Mouse (Mus musculus) brain, embryonic 18.5 days (tissue): ENCODE measurements around the gene Cga.
A peak's percentile ranks its signal among the peaks of the same experiment; 100 is the strongest.

Source experiments
- DNase-seq: peaks from one replicate; pipeline ENCODE4 v3.0.0-alpha.2; 2012; ENCODE audit warnings: low read depth, low spot score

The Cga gene

GRCm38 (mm10) chr4:34893479-34893878 is at the start of gene Cga:
Gene Cga, plus strand, starts transcription at chr4:34893779.
- no peak for DNase-seq

- no peak for DNase-seq
These were observed 49.7 kb upstream of the Cga start for GRCm38 (mm10) chr4:34843839-34844238.

DNA sequence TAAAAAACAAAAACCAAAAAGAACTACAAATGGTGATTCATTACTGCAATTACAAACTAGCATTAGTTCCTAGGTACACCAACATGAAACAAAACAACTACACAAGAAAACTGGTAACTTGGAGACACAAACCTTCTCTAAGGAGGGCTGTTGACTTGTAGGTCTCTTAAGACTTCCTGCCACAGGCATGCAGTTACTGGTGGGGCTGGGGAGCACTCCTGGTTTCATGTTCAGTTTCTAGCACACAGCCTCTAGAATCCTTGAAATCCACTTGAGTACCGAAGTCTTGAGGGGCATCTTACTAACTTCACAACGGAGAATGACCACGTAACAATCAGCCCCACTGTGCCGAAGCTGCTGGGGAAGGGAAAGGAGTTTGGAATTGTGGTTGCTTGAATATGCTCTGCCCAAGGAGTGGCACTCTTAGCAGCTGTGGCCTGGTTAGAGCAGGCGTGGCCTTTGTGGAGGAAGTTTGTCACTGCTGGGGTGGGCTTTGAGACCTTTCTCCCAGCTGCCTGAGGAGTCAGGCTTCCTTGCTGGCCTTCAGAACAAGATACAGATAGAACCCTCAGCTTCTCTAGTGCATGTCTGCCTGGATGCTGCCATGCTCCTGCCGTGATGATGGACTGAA is 45.8 kb upstream of the Cga start:
- DNase-seq = no peak

DNA sequence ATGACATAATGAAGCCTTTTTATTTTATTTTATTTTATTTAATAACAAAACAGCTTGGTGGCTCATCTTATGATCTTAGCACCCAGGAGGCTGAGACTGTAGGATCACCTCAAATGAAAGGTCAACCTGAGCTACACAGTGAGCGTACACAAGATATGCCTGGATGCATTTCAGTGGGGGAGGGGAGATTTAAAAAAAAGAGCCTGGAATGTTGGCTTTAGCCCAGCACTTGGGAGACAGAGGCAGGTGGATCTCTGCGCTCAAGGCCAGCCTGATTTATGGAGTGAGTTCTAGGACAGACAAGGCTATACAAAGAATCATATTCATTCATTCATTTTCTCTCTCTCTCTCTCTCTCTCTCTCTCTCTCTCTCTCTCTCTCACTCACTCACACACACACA is 43.4 kb upstream of the Cga start:
- no peak for DNase-seq

- DNase-seq = no peak
These were observed 41.5 kb upstream of the Cga start for GRCm38 (mm10) chr4:34852051-34852450.

GRCm38 (mm10) chr4:34855966-34856365 is 37.6 kb upstream of the Cga start:
- no peak for DNase-seq

- DNase-seq = no peak
These were observed 34.7 kb upstream of the Cga start for GRCm38 (mm10) chr4:34858903-34859302.

DNA sequence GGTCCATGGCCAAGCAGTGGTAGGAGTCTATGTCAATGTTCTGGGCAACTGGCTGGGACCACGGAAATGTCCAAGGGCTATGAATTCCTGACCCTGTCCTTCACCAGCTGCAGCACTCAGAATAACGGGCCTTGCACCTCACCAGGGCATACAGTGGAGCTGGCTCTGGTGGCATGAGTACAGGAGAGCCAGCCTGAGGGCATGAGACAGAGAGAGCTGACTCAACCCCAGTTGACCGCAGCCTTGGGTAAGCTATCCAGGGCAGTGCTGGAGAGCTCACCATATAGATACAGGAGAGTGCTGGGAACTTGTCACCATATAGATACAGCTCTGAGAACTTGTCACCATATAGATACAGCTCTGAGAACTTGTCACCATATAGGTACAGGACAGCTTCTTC is 34.2 kb upstream of the Cga start:
- DNase-seq = no peak

GRCm38 (mm10) chr4:34861438-34861837 is 32.1 kb upstream of the Cga start:
- DNase-seq = no peak

GRCm38 (mm10) chr4:34869813-34870212 is 23.8 kb upstream of the Cga start:
- no peak for DNase-seq

GRCm38 (mm10) chr4:34872896-34873495 is 20.6 kb upstream of the Cga start:
- DNase-seq = no peak

- no peak for DNase-seq
These were observed 19.3 kb upstream of the Cga start for GRCm38 (mm10) chr4:34874234-34874633.

DNA sequence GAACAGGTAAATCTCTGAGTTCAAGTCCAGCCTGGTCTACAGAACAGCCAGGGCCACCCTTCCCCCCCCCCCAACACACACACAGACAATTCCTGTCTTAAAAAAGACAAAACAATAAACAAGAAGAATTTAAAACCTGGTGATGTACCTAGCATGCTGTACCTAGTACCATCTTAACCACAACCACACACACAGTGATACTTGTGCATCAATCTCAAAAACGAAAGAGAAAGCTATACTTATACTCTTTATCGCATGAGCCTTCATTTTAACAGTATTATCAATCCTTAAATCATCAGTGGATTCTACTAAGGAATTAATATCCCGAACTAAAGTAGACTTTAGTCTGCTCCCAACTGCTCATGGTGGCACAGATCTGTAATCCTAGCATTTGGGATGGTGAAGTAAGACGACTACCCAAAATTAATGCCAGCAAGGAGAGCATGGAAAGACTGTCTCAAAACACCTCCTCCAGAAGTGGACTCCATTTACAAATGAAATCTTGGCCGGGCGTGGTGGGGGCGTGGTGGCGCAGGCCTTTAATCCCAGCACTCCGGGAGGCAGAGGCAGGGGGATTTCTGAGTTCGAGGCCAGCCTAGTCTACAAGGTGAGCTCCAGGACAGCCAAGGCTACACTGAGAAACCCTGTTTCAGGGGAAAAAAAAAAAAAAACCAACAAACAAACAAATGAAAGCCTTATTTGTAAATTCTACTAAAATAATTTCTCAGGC is 12.5 kb upstream of the Cga start:
- no peak for DNase-seq

GRCm38 (mm10) chr4:34881851-34882250 is 11.7 kb upstream of the Cga start:
- no peak for DNase-seq

DNA sequence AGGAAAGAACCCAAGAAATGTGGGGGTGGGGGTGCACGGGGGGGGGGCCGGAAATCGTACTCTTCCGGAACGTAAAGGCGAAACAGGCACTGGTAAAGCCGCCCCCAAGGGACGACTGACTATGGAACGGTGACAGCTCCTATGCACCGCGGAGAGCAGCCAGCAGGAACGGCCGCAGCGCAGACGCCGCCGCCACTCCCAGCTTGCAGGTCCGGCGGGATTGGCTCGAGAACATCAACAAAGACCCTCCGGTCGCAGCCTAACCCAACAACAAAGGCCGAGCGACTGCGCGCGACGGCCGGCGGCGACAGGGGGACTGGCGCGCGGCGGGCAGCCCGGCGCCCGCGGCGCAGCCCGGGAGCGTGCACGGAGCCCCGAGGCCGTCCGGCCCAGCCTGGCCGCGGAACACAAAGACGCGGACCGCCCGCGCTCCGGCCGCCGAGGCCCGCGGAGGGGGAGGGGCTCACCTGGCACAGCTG is 11.2 kb upstream of the Cga start:
- DNase-seq = peak; percentile 4

DNA sequence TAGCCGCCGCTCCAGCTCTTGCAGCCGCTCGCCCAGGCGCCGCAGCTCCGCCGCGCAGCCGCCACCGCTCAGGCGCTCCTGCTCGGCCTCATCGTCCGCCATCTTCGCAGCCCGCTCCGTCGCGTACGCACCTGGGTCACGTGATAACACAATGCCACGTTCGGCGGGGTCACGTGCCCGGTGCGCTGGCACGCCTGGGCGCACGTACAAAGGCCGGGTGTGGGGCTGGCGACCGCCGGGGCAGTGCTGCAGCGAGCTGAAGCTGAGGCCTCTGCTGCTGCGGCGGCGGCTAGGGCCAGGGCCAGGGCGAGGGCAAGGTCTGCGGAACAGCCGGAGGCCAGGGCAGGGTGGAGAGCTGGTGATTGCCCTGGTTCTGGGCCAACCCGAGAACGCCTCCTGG is 10.8 kb upstream of the Cga start, which contains the start of gene Zfp292:
Zfp292 (minus strand) TSS at position 143 of the 400 bp plus-strand sequence.
- DNase-seq = peak; percentile 88

DNA sequence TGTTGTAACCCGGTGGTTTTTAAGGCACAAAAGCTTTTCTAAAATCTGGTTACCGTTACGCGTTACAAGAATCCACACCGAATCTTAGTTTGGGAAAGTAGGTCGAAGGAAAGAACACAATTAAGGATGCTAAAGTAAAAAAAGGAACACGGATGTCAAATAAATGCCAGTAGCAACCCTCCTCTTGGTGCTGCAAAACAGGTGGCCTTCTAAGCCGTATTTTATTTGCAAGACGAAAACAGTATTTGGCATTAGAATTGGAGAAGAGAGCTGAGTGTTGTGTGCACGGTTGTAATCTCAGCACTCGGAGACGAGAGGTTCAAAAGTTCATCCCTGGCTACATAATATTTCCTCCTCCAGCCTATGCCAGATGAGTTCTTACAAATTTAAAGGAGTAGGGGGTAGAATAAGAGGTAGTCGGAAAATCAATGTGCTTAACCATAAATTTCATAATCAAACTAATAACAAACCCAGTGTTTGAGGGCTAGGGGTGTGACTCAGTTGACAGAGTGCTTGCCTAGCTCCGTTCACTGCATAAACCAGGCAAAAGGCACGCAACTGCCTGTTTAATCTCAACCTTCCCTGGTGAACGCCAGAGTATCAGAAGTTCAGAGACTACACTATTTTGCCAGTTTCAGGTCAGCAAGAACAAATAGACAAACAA is 10.1 kb upstream of the Cga start:
- DNase-seq = no peak

- no peak for DNase-seq
These were observed 7.8 kb upstream of the Cga start for GRCm38 (mm10) chr4:34885631-34886351.

DNA sequence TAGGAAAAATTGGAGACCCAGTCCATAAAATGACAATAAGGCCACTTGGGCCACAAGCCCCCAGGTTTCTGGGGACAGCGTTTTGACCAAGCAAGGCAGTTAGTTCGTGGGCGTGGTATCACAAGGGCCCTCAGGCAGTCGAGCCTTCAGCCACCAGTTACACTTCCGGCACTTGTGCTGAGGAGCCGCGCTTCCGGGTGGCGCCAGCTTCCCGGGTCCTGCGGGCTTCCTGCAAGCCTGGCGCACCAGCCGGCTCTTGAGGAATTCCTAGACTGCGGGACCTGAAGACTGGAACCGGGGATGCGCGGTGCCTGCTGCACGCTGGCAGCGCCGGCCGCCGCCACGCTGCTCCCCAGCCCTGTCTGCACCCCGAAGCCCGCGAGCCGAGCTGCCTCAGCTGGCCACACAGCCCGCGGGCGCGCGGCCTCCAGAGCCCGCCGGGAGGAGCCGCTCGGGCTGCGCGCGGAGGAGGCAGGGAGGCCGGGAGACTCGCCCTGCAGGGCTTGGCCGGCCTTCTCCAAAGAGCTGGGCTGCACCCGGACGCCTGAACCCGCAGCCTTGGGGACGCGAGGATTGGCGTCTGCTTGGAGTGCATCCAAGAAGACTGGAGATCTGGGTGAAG is 7.0 kb upstream of the Cga start:
- peak; percentile 61 for DNase-seq

DNA sequence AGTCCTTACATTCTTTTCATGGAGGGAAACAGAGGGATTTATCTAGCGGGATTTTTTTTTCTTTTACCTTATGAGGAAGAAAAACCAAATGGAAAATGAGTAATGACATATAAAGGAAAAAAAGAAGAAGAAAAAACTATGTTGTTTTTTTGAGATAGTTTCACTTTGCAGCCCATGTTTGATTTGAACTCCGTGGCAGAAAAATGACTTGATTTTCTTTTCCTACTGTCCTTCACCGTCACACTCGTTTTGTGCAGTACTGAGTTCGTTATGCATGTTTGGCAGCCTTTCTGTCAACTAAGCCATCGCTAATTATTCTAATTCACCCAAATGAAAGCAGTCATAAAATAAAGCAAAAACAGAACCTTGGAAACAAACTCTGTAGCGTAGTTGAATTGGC is 6.3 kb upstream of the Cga start:
- DNase-seq = no peak
